Mouse (Mus musculus): ENCODE data around the gene Nelfb.
A peak's percentile ranks its signal among the peaks of the same experiment; 100 is the strongest.

Gene Nelfb

GRCm38 (mm10) chr2:25174866-25175689 is 36.2 kb downstream of the Nelfb start:
- peak; percentile 75 for DNase-seq

GRCm38 (mm10) chr2:25173821-25174220 is 37.5 kb downstream of the Nelfb start:
- DNase-seq: no peak

GRCm38 (mm10) chr2:25172629-25173028 is 38.7 kb downstream of the Nelfb start:
- DNase-seq: peak; percentile 46

DNA sequence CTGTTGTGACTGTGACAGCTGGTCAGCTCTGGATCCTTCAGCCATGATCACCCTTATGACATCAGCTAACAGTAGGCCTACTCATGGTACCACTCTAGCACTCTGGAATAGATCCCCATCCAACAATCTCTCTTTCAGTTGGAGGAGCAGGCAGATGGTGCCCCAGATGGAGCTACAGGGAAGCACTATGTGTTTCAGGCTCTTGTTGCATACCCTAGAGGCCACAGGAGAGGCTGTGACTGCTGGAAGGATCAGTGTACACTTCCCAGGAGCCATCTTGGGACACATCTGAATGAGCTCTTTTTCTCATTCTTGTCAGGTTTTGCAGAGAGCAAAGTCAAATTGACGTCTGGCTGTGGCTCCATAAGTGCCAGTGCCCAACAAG is 39.5 kb downstream of the Nelfb start:
- DNase-seq: no peak

GRCm38 (mm10) chr2:25171101-25171768 is 40.1 kb downstream of the Nelfb start:
- DNase-seq: no peak

DNA sequence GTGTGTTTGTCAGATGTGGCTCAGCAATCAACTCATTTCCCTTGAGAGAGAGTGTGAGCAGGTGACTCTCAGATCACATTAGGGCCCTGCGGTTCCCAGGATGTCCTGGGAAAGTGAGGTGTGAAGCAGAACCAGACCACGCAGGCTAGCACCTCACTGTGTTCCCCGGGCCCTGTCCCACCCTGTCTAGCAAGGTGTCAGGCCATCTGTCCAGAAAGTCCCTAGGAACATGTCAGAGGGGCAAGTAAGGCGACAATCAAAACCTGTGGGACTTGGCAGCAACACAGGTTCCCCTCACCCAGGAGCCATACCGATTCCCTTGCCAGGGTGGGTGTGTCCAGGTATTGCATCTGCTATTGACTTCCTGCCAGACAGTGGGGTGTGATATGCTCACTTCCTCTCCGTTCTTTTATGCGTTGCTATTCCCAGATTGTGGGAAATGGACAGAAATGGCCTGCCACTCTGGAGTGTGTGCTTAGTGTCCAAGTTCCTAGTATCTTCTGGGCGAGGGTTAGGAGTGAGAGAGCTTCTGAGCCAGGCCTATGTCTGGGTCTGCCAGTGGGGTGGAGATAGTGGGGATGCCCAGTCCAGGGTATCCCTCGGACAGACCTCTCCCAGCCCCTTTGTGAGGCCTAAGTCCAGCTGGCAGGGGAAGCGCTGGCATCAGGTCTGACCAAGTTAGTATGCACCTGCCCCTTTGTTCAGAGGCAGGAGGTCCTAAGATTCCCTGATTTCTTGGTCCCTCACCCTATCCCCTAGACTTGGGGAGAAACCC is 40.8 kb downstream of the Nelfb start:
- DNase-seq: no peak

DNA sequence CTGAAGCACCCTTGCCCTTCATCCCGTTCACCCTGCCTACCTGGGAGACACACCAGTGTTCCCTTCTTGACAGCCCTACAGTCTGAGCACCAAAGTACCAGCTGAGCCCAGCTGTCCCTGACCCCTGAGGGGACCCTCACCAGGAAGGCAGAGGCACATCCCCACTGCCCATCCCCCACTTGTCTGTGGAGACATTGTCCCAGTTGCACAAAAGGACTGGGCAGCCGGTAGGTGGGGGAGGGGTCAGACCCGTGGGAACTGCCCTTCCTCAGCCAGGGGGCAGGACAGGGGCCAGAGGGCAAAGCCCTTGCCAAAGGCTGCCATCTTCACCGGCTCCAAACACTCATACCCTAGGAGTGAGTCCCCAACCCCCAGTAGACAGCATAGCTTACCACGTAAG is 41.5 kb downstream of the Nelfb start:
- DNase-seq: no peak

- DNase-seq: no peak
Observed at GRCm38 (mm10) chr2:25168665-25168978, 42.7 kb downstream of the Nelfb start.

DNA sequence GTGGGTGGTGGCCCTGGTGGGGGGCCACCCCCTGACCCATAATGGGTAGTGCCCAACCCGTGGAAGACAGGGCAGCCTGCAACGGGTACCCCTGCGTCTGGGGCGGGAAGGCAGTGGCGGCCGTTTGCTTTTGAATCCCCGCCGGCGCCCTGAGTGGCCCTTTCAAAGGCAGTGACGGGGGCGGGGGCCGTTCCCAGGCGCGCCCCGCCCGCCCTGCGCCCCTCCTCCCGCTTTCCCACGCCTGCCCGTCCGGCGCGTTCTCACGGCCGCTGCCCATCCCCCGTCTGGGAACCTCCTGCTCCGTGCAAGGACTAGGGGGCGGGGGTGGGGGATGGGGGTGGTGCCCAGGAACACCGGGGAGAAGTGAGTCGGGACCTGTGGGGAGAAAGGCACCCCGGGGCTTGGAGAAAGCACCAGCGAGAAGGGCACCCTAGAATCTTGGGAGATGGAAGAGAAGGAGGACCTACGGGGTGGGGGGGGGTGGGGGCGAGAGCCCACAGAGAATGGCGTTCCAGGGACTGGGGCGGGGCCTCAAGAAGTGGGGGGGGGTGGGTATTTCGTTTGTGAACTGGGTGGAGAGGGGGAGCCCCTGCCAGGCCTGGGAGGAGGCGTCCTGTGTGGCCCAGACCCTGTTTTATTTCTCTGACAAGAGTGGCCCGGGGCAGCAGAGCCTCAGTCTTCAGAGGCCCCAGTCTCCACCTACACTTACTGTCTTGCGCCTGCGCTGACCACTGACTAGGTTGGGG is 43.2 kb downstream of the Nelfb start:
- DNase-seq: peak; percentile 81

DNA sequence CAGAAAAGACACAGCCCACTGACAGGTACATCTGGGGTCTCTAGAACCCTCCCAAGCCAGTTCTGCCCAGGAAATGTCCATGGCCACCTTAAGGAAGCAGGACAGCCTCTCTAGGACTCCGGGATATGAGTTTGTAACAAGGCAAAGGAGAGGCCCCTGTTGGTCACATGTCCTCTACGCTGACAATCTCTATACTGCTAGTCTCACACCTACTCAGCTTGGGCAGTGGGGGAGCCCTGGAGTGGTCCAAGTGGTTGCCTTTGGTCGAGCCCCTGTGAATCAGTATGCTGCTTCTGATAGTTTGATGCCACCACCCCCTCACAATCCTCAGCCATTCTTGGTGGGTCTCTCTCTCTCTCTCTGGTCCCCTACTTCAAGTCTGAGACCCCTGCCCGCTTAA is 43.8 kb downstream of the Nelfb start:
- no peak for DNase-seq

DNA sequence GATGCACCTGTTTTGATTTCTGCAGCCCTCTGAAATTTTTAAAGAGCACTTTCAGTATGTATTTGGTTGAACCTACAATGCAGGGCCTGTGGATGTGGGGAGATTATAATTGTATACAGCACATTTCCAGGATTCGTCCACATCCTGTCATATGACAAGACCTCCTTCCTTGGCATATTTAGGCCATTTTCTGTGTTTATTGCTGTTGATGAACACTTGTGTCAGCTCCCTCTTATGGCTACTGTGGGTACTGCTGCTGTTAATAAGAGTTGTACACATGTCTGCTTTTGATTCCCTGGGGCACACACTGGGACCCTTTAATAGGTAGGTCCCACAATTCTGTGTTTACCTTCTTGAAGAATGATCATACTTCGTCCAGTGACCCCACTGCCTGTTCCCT is 53.6 kb downstream of the Nelfb start:
- peak; percentile 38 for DNase-seq

DNA sequence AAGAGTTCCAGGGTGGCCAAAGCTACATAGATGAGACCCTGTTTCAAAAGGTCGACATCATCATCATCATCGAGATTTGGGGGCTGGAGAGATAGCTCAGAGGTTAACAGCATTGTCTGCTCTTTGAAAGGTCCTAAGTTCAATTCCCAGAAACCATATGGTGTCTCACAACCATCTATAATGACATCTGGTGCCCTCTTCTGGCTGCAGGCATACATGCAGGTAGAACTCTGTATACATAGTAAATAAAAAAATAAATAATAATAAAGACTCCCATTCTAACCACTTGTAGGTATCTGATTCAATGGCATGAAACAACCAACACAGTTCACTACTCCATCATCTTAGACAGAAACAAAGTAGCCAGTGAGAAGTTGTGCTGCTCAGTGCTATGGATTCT is 54.3 kb downstream of the Nelfb start:
- no peak for DNase-seq

DNA sequence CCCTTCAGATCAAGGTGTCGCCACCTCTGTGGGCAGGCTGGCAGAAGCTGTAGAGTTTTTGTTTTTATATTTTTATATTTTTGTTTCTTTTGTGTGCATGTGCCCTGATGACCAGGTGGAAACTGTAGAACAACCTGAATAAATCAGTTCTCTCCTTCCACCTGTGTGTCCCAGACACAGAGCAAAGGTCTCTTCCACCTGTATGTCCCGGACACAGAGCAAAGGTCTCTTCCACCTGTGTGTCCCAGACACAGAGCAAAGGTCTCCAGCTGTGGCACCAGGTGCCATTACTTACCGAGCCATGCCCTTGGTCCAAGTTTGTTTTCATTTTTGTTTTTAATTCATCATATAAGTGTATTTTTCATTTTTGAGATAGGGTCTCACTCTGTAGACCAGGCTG is 55.1 kb downstream of the Nelfb start:
- no peak for DNase-seq

DNA sequence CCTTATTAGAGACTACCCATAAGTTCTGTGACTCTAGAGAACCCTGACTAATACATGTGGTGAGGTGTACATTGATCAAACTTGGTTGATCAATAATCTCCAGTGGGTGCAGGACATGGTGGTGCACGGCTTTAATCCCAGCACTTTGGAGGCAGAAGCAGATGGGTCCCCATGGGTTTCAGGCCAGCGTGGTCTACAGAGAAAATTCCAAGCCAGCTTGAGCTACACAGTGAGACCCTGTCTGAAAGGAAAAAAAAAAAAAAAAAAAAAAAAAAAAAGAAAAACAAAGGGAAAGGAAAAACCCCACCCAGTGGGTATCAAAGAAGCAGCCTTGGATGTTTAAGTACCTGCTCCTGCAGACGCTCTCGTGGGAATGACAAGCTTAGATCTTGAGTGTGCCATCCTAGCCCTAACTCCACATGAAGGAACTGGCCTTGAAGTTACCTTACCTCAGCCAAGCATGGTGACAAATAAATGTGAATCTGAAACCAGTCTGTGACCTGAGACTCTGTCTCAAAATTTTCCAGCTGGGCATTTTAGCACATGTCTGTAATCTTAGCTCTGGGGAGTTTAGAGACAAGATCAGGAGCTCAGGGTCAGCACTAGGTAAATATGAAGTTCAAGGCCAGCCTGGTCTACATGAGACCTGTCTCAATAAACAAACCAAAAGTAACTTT is 59.9 kb downstream of the Nelfb start:
- DNase-seq: no peak

Measured in liver (tissue).